Mouse (Mus musculus) embryonic stem cell, embryonic (primary cell): Measurements from ENCODE around the gene Tmem123.

Source experiments
- CTCF ChIA-PET, 4 experiments: fragments of 300-600 bp in 2 of 4; fragments of 350-600 bp in 2 of 4; sonication (Branson Sonifier 250); formaldehyde crosslinking; loops; one replicate each; lab custom pipeline; 2022; ENCODE audit warnings: inconsistent platforms in 2 of 4; lab: Charles Lee
- POLR2A ChIA-PET, 4 experiments: fragments of 300-600 bp in 2 of 4; fragments of 350-600 bp in 2 of 4; sonication (Branson Sonifier 250); formaldehyde crosslinking; loops; one replicate each; lab custom pipeline; 2022; ENCODE audit warnings: antibody characterized with exemption in 4 of 4, inconsistent platforms in 1 of 4; lab: Charles Lee

Tmem123 gene

DNA sequence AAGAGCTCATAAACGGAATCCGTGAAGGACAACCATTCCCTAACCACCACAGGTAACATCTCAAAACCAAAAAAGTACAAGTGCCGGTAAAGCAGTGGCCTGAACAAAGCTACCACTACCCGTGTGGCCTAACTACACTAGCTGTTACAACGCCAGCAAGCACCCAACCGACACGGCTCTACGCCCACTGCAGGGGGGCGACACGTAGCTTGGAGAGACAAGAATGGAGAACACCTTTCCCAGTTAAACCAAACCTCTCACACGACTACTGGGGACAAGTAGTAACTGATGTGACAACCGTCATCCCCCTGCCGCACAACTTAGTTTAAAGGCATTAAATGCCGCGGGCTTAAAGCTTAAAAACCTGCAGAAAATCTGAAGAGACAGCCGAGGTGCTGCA lies 72.5 kb downstream of the Tmem123 start:
- POLR2A ChIA-PET = interaction anchor here (0.6 to 4.9 kb wide), 79 partner anchors 9 to 656 kb away, joined by 3 to 77 read pairs (median 5); partner anchors contain the start of genes Tmem123 (in 4 of the 4), Birc3 (in 3 of the 4), Yap1 (in 2 of the 4) and Cep126 (in 1 of the 4)
- CTCF ChIA-PET = interaction anchor here in 3 of 4 experiments (0.9 to 1.0 kb wide), 5 partner anchors 15 to 183 kb away, joined by 3 to 4 read pairs (median 3); no protein-coding TSS in a partner anchor

DNA sequence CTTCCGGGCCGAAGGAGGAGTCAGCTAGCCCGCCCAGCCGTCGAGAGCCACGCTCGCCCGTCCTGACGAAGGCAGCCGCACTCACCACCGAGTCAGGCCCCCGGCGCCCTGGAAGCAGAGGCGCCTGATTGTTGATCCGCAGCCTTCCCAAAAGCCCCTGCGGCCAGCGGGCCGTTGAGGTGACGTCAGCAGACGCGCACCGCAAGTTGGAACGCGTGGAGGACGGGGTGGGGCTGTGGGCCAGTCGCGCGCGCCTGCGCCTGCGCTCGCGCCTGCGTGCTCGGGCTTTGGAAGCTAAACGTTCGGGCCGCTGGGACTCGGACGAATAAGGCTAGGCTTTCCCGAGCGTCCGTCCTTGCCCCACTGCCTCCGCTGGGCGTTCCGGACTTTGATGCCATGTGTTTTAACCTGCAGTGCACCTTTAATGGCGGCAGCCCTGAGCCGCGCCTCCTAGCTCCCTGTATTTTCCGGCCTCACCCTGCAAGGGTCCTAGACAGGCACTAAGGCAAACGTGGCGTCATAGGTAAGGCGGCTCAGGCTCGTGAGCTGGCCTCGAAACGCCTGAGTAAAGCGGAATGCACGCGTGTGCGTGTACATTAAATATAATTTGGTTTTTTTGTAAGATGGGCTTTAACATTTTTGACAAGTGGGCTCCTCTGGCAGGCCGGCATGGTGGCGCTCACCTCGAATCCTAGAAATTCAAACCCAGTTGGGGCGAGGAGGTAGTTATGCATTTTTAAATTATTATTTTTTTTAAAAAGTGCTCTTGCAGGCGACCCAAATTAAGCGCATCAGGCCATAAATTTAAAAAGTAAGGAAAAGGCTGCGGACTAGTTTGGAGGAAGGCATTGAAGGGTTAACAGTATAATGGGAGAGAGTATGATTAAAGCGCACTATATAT lies 73.3 kb downstream of the Tmem123 start, which contains the start of gene Birc2:
Gene Birc2 (minus strand): TSS at position 160 of the 901 bp plus-strand sequence.
- ChIA-PET POLR2A (interaction anchor here (0.6 to 4.9 kb wide), 87 partner anchors 10 to 657 kb away, joined by 3 to 77 read pairs (median 5); partner anchors contain the start of genes Tmem123 (in 4 of the 4), Birc3 (in 3 of the 4), Yap1 (in 2 of the 4) and Cep126 (in 1 of the 4)), CTCF (interaction anchor here in 3 of 4 experiments (0.9 to 1.5 kb wide), 5 partner anchors 14 to 182 kb away, joined by 3 to 4 read pairs (median 4); no protein-coding TSS in a partner anchor)

DNA sequence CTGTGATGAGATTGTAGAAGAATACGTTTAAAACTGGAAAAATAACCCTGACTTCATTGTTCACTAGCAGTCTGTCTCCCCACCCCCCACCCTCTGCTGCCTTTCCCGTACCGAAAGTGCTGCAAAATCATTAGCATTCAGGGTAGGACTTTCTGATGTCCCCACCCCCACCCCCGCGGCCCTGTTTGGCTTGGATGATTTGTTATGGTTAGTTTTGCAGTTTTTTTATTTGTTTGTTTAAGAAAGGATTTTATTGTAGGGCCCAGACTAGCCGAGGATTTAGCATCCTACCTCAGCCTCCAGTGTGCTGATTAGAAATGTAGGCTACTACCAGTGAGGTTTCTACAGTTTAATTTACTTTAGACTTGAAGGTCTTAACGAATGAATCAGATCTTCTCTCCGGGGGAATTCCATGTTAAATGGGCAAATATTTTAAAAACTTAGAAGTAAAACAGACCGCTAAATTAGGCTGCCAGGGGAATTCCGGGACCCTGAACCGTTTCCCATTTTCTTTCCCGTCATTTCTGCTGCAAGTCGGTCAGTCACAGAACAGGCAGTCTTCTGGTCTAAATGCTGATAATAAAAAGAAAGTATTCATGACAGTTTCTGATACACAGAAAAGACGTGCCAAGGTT lies 74.1 kb downstream of the Tmem123 start:
- CTCF ChIA-PET = interaction anchor here in 1 of 4 experiments (1.5 kb wide), 1 partner anchor 64 kb away, joined by 4 read pairs; no protein-coding TSS in a partner anchor

DNA sequence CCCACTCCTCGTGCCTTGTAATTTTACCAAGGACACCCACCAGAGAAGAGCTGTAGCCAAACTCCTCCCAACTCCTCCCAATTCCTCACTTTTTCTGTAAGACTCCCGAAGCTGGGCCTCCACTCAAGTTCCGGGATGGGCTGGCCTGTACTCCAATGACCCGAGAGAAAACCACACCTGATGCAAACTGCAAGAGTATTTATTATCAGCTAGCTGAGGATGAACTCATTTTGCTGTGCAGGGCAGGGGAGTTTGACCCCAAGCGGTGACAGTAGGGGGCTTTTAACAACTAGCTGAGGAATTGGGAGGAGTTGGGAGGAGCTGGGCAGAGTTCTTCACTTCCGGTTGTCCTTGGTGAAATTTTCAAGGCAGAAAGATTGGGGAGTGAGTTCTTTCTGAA lies 77.4 kb downstream of the Tmem123 start:
- ChIA-PET POLR2A (interaction anchor here in 2 of 4 experiments (1.4 to 1.9 kb wide), 2 partner anchors 78 to 129 kb away, joined by 4 to 9 read pairs; partner anchors contain the start of gene Tmem123 (in 1 of the 2)), CTCF (no interaction called here)

More for the DNA sequence above, 74.1 kb downstream of the Tmem123 start:
- POLR2A ChIA-PET = interaction anchor here (0.9 to 4.9 kb wide), 37 partner anchors 9 to 297 kb away, joined by 3 to 77 read pairs (median 8); partner anchors contain the start of genes Tmem123 (in 3 of the 4), Birc3 (in 2 of the 4), Yap1 (in 2 of the 4) and Cep126 (in 1 of the 4)
